Mouse (Mus musculus) frontal cortex, postnatal 10 days (tissue): ENCODE results near the gene Colec11.

Experiments
- DNase-seq, 2 experiments: peaks; one replicate each; pipeline ENCODE4 v3.0.0; 2022; ENCODE audit warnings: low spot score in 2 of 2, mixed read lengths in 1 of 2

Gene Colec11

GRCm38 (mm10) chr12:28602259-28602658 lies 20.9 kb downstream of the Colec11 start:
- no peak for DNase-seq

GRCm38 (mm10) chr12:28598526-28598991 lies 24.6 kb downstream of the Colec11 start:
- DNase-seq: no peak

GRCm38 (mm10) chr12:28598110-28598509 lies 25.1 kb downstream of the Colec11 start:
- DNase-seq: no peak

GRCm38 (mm10) chr12:28597699-28598098 lies 25.5 kb downstream of the Colec11 start:
- DNase-seq: no peak

GRCm38 (mm10) chr12:28596851-28597250 lies 26.3 kb downstream of the Colec11 start:
- no peak for DNase-seq

GRCm38 (mm10) chr12:28590428-28590827 lies 32.7 kb downstream of the Colec11 start:
- DNase-seq: no peak

- peak; percentile 87 to 89 for DNase-seq
These were observed 33.9 kb downstream of the Colec11 start for GRCm38 (mm10) chr12:28589090-28589868.

GRCm38 (mm10) chr12:28587949-28588348 lies 35.2 kb downstream of the Colec11 start:
- peak; percentile 61 to 79 for DNase-seq

GRCm38 (mm10) chr12:28584036-28584435 lies 39.1 kb downstream of the Colec11 start:
- DNase-seq: no peak

GRCm38 (mm10) chr12:28582423-28582822 lies 40.8 kb downstream of the Colec11 start, which contains the start of gene Allc:
TSS of gene Allc (minus strand) at chr12:28582523.
- DNase-seq: no peak

- DNase-seq: no peak
These were observed 44.0 kb downstream of the Colec11 start for GRCm38 (mm10) chr12:28579132-28579531.

GRCm38 (mm10) chr12:28578147-28578546 lies 45.0 kb downstream of the Colec11 start:
- no peak for DNase-seq

- no peak for DNase-seq
These were observed 47.7 kb downstream of the Colec11 start for GRCm38 (mm10) chr12:28575366-28576070.

- no peak for DNase-seq
These were observed 50.9 kb downstream of the Colec11 start for GRCm38 (mm10) chr12:28572241-28572640.

- DNase-seq: no peak
These were observed 70.9 kb downstream of the Colec11 start, which contains the start of gene Dcdc2c for GRCm38 (mm10) chr12:28552299-28552698. TSS of gene Dcdc2c (minus strand) at chr12:28552399.

- DNase-seq: no peak
These were observed 71.4 kb downstream of the Colec11 start for GRCm38 (mm10) chr12:28551775-28552174.

GRCm38 (mm10) chr12:28548887-28549286 lies 74.3 kb downstream of the Colec11 start:
- no peak for DNase-seq
